Mouse (Mus musculus) heart, embryonic 14.5 days (tissue): ENCODE results near the gene Irak3. TPM values are rescaled to one million over a fixed set of nuclear protein-coding genes. Genes with fewer than 3 reads are reported as not detected.
A peak's percentile ranks its signal among the peaks of the same experiment; 100 is the strongest.

Source experiments
- ATAC-seq: fragments of 200-750 bp; cut with Nextera tagmentation; 2 replicates; pipeline ENCODE4 v1.8.0; 2017; ENCODE audit warnings: low read depth, moderate TSS enrichment; ENCODE audit not compliant: insufficient number of reproducible peaks, insufficient read depth, low FRiP score
- H3K27ac ChIP-seq, 2 experiments: fragments of 200-500 bp in 1 of 2; fragments of 300-500 bp in 1 of 2; sonication (generic) in 1 of 2; replicated peaks in 1 of 2; 2 replicates each; pipeline ENCODE4 v1.5.1; 2012 to 2014; ENCODE audit warnings: low read depth in 2 of 2, low read length in 2 of 2, control low read depth in 1 of 2, mild to moderate bottlenecking in 1 of 2, mixed read lengths in 1 of 2; ENCODE audit not compliant: control insufficient read depth in 1 of 2, insufficient read depth in 1 of 2
- H3K27me3 ChIP-seq: fragments of 300-500 bp; sonication (generic); 2 replicates; pipeline ENCODE4 v1.6.1; 2014; ENCODE audit warnings: mild to moderate bottlenecking, low read length, control low read depth; ENCODE audit not compliant: control insufficient read depth, insufficient read depth
- H3K36me3 ChIP-seq: fragments of 300-500 bp; sonication (generic); 2 replicates; pipeline ENCODE4 v1.6.1; 2014; ENCODE audit warnings: mild to moderate bottlenecking, control low read depth, low read length, mixed read lengths; ENCODE audit not compliant: control insufficient read depth, insufficient read depth
- H3K4me1 ChIP-seq, 2 experiments: fragments of 200-500 bp in 1 of 2; fragments of 300-500 bp in 1 of 2; sonication (generic) in 1 of 2; 2 replicates each; pipeline ENCODE4 v1.6.1; 2012 to 2014; ENCODE audit warnings: low read length in 2 of 2, control low read depth in 1 of 2, mixed read lengths in 1 of 2; ENCODE audit not compliant: control insufficient read depth in 2 of 2, insufficient read depth in 2 of 2
- H3K4me2 ChIP-seq: fragments of 300-500 bp; sonication (generic); 2 replicates; pipeline ENCODE4 v1.6.1; 2014; ENCODE audit warnings: mild to moderate bottlenecking, low read length
- H3K4me3 ChIP-seq, 2 experiments: fragments of 200-500 bp in 1 of 2; fragments of 300-500 bp in 1 of 2; sonication (generic) in 1 of 2; 2 replicates each; pipeline ENCODE4 v1.5.1; 2012 to 2014; ENCODE audit warnings: low read length in 2 of 2, mild to moderate bottlenecking in 2 of 2, control low read depth in 1 of 2, low read depth in 1 of 2, moderate library complexity in 1 of 2; ENCODE audit not compliant: control insufficient read depth in 1 of 2, insufficient read depth in 1 of 2
- H3K9ac ChIP-seq: fragments of 300-500 bp; sonication (generic); 2 replicates; pipeline ENCODE4 v1.6.1; 2014; ENCODE audit warnings: mild to moderate bottlenecking, low read length
- H3K9me3 ChIP-seq: fragments of 300-500 bp; sonication (generic); 2 replicates; pipeline ENCODE4 v1.6.1; 2016; ENCODE audit warnings: low read length, control low read depth; ENCODE audit not compliant: control insufficient read depth
- WGBS: fragments of 180-500 bp; shearing (Covaris S2); extraction: QIAGEN DNeasy Blood & Tissue Kit; methylation state at CpG from one replicate; pipeline ENCODE4 v1.1.7; 2014; 5-methylcytosine and 5-hydroxymethylcytosine counted together
- polyA plus RNA-seq: library from polyadenylated mRNA; unstranded; fragments of >200 nt; fragmentation: Nextera tagmentation; extraction: Ambion mirVana; gene quantifications from 2 replicates; pipeline ENCODE4 v1.2.1, GENCODE M21; 2014

Irak3 gene
- polyA plus RNA-seq, 1 experiment from 2014 or later: 0.41 TPM

DNA sequence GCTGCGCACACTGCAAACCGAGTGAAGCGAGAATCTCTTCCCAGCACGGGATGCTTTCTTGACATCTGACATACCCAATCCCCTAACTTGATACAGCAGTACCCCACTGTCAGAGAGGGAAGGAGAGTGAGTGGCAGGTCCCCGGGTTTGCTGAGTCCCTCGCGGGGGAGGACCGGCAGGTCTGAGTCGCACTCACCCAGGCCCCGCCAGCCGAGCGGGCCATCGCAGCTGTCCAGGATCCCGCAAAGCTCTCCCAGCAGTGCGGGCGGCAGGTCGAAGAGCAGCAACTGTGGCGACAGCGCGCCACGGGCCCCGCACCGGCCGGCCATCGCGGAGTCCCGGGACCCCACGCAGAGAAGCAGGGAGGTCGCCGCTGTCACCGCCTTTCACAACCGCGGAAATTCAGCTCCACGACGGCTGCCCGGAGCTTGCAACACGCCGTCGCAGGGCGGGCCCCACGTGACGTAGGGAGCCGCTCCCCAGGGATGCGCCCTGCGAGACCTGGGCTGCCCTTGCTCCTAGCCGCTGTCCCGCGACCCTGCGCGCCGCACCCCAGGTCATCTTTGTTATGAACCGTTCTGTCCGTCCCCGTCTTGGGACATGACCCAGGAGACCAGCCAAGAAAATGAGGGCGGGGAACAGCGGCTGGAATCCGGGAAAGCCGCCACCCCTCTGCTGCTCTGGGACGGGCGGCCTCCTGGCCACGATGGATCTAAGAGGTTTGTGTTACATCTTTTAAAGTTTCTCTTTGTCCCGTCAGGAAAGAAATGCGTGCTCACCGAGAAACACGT, 604 bp downstream of the Irak3 start, which contains the start of gene Tmbim4:
Tmbim4 (plus strand) TSS at position 460 of the 791 bp plus-strand sequence.
- peak within 1 kb of the TSS; percentile 51 to 52 for H3K4me3 ChIP-seq
- no peaks in the 10 kb centered on the region for H3K4me1 ChIP-seq
- H3K27ac ChIP-seq: no peak within 1 kb of the TSS
- no peaks in the 10 kb centered on the region for H3K9me3 ChIP-seq
- peak; percentile 66 for ATAC-seq
- H3K4me2 ChIP-seq: peak within 1 kb of the TSS; percentile 94
- H3K27me3 ChIP-seq: peaks cover 3% of the 10 kb centered on the region
- no peaks in the 10 kb centered on the region for H3K36me3 ChIP-seq
- WGBS: 2% methylated on average over 64 of the region's 65 CpGs
- peak within 1 kb of the TSS; percentile 67 for H3K9ac ChIP-seq

DNA sequence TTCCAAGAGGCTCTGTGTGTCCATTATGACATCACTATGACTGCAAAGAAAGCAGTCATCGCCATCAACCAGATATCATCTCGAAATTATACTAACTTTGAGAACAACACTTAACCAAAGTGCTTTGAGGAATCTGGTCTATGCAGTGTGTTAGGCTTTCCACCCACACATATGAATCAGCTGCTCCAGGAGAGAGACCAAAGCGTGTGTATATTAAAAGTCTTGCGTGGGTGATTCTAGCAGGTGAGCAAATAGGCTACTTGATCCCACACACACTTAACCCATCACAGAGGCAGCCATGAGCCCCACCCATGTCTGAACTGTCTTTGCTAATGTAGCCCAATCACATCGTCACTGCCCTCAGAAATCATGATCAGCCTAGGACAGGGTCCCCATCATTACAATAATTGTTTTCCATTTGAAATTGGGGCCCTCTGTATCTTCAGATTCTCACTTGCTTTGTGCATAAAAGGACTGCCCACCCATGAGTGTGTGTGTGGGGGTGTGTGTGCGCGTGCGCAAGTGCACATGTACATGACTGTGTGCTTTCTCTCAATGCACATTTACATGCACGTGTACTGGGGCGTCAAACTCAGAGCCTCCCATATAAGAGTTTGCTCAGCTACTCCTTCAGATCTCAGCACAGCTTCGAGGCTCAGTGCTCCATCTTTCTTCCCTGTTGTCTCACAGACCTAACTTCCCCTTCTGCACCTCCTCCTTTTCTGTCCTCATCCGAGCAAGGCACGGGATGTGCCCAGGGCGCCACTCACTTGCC, 4.7 kb downstream of the Irak3 start:
- Histone ChIP-seq H3K9ac (no peak overlapping the region), H3K4me3 (no peak overlapping the region), H3K4me2 (no peak overlapping the region), H3K4me1 (no peaks in the 10 kb centered on the region), H3K27ac (no peak overlapping the region), H3K9me3 (no peaks in the 10 kb centered on the region), H3K27me3 (peaks cover 3% of the 10 kb centered on the region), H3K36me3 (no peaks in the 10 kb centered on the region)
- ATAC-seq: no peak
- WGBS: 73% methylated on average over 14 of the region's 14 CpGs

DNA sequence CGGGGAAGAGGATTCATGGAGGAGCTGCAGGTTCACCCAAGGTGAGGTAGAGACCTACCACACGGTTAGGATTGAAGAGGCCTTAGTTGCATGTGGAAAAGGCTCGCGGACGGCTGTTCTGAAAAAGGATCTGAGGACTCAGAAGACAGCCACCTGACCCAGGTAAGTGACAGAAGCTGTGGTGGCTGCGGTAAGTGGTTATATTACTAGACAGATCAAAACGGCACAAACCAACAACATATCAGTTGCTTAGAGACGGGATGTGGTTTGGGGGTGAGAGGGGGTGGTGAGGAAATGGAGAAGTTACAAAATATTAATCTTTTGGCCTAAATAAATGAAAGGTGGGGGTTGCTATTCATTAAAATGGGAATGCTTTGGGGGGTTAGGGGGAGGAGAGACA, 8.7 kb downstream of the Irak3 start:
- Histone ChIP-seq H3K27ac (no peak overlapping the region), H3K36me3 (no peaks in the 10 kb centered on the region), H3K4me1 (no peaks in the 10 kb centered on the region), H3K4me3 (no peak overlapping the region), H3K9ac (no peak overlapping the region), H3K9me3 (no peaks in the 10 kb centered on the region), H3K27me3 (no peaks in the 10 kb centered on the region), H3K4me2 (no peak overlapping the region)
- WGBS: 86% methylated on average over 8 of the region's 8 CpGs
- no peak for ATAC-seq

DNA sequence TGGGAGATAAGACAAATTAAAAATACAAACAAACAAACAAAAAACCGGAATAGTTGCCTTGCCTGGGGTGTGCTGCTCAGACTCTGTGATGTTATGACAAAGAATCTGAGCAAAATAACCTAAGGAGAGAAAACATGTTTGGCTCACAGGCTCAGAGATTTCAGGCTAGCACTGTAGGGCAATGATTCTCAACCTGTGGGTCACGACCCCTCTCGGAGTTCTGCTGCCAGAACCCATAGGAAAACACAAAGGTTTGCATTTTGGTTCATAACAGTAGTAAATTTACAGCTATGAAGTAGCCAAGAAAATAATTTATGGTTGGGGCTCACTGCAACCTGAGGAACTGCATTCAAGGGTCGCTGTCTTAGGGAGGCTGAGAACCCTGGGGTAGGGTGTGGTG, 9.7 kb downstream of the Irak3 start:
- ATAC-seq: no peak
- Histone ChIP-seq H3K4me3 (no peak overlapping the region), H3K9me3 (no peaks in the 10 kb centered on the region), H3K4me1 (no peaks in the 10 kb centered on the region), H3K36me3 (no peaks in the 10 kb centered on the region), H3K9ac (no peak overlapping the region), H3K27ac (no peak overlapping the region), H3K4me2 (no peak overlapping the region), H3K27me3 (no peaks in the 10 kb centered on the region)
- whole genome bisulfite sequencing: 83% methylated on average over 4 of the region's 4 CpGs

DNA sequence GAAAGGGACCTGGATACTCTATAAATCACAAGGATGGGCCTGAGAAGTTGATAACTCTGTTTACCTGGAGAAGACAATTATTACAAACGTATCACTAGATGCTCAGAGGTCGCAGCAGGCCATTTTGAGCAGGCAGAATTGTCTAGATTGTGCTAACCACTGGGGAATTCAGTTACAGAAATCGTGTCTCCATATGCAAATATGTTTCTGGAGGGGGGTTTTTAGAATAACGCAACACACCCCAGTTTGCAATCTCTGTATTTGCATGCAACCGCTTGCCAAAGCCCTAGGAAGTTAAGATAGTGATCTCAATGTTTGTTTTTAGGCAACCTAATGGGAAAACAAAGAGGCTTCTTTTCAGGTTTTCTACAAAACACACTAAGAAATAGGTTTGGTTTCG, 10.8 kb downstream of the Irak3 start:
- Histone ChIP-seq H3K4me1 (no peaks in the 10 kb centered on the region), H3K27me3 (no peaks in the 10 kb centered on the region), H3K9ac (no peak overlapping the region), H3K4me3 (no peak overlapping the region), H3K36me3 (no peaks in the 10 kb centered on the region), H3K4me2 (no peak overlapping the region), H3K9me3 (no peaks in the 10 kb centered on the region), H3K27ac (no peak overlapping the region)
- 89% methylated on average over 6 of the region's 6 CpGs for WGBS
- ATAC-seq: no peak

DNA sequence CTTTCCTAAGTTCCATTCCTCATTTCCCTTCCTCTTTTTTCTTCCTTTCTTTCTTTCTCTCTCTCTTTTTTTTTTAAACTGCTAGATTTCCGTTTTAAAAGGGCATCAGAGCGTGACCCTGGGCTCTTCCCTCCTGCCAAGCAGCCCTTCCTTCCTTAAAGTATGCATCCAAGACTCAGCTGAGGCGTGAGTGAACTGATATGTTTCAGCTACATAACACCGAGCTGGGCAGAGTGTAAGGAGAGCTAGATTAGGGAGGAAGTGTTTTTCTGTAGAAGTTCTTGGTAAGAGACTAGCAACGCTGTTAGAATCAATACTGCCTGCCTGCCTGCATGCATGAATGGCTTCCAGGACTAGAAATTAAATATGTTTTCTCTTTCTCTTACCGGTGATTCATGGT, 12.1 kb downstream of the Irak3 start:
- no peaks in the 10 kb centered on the region for H3K36me3 ChIP-seq
- whole genome bisulfite sequencing: 42% methylated on average over 6 of the region's 6 CpGs
- no peak overlapping the region for H3K4me3 ChIP-seq
- no peak overlapping the region for H3K4me2 ChIP-seq
- H3K27ac ChIP-seq: no peak overlapping the region
- no peaks in the 10 kb centered on the region for H3K4me1 ChIP-seq
- H3K9ac ChIP-seq: no peak overlapping the region
- ATAC-seq: no peak
- no peaks in the 10 kb centered on the region for H3K27me3 ChIP-seq
- H3K9me3 ChIP-seq: no peaks in the 10 kb centered on the region

DNA sequence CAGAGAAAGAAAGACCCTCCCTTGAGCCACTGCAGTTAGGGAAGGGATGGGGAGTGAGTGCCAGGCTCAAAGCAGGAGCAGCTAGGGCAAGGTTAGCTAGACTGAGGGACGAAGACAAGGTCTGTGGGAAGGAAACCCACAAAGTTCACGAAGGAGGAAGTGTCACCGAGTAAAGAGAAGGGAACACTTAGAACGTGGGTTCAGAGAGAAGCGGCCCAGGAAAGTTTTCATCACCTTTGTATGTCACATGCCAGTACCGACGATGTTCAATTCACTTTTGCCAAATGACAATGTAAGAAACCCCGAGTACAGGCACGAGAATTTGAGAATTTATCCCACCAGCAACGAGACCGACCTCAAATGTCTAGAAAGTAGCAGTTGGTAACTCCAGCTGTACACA, 12.7 kb downstream of the Irak3 start:
- Histone ChIP-seq H3K9me3 (no peaks in the 10 kb centered on the region), H3K27ac (no peak overlapping the region), H3K36me3 (no peaks in the 10 kb centered on the region), H3K4me2 (no peak overlapping the region), H3K27me3 (no peaks in the 10 kb centered on the region), H3K9ac (no peak overlapping the region), H3K4me3 (no peak overlapping the region), H3K4me1 (no peaks in the 10 kb centered on the region)
- ATAC-seq: no peak
- WGBS: 54% methylated on average over 11 of the region's 11 CpGs
